Mouse (Mus musculus) yolk sac, embryonic 10.5 days (tissue): Measurements from ENCODE around the gene Lax1.
A peak's percentile ranks its signal among the peaks of the same experiment; 100 is the strongest.
"Not testable (repeated sequence)": the region's sequence is repeated elsewhere in the genome, so short reads cannot be mapped to it uniquely, and the experiment has no call there.

Experiments used
- DNase-seq: peaks from one replicate; pipeline ENCODE4 v3.0.0-alpha.2; 2017; ENCODE audit warnings: low spot score

The Lax1 gene

DNA sequence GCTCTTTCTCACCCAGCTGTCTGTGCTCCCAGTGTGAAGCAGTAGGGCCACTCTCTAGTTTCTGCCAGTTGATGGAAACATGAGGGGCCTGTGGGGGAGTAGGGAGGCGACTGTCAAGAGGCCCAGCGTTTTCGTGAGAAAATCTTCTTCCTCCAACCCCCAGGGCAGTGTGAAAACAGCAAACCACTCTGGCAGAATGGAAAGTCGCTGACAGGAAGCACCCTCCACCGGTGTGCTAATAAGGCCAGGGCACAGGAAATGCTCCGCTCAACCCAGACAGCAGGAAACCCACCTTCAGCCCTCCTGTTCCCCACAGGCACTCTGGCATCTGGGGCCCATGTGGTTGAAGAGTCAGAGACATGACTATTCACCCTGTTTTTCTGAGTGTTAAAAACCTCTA is at the start of gene Lax1:
Gene Lax1 (minus strand): TSS at position 212 of the 400 bp plus-strand sequence.
- no peak for DNase-seq

DNA sequence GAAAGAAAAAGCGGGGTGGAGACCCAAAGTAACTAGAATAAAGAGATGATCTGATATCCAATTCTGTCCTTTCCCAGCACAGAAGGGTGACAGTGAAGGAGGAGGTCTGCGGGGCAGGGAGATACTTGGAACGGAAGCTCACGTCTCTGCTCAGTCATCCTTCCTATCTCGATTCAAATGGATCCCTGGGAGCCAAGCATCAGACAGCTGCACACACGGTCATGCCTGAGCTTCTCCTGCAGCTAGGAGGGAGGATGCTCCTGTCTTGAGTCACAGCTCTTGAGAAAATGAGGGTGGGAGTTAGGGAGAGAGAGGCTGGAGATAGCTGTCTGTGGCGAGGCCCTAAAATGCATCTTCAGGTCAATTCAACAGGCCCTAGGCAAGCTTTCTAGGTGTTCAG is 46.8 kb upstream of the Lax1 start:
- no peak for DNase-seq

DNA sequence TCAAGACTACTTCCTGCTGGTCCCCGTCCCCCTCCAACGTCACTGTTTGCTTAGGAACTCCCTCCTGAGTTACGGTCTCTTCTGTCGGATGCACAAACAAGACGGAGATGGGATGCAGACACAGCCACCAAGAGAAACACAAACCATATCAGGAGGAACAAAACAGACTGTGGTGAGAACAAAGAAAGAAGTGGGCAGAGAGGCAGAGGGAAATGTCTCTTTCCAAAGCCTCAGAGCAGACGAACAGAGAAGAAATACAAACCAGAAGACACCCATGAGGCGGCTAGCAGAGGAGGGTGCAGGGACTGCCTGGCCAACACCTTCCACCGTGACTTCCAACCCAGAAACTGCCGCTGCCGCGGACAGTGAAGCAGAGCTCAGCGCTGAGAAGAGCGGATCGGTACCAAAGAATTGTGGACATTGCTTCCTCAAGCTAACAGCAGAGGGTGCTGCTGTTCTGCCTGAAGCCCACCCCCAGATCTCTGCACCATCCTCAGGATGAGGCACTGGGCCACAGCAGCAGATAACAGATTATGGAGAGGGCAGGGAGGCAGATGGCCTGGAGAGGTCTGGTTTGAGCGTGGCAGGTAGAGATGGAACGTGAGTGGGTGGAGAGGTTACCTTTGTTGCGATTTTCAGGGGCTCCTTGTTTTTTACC is 46.2 kb upstream of the Lax1 start:
- peak; percentile 53 for DNase-seq

DNA sequence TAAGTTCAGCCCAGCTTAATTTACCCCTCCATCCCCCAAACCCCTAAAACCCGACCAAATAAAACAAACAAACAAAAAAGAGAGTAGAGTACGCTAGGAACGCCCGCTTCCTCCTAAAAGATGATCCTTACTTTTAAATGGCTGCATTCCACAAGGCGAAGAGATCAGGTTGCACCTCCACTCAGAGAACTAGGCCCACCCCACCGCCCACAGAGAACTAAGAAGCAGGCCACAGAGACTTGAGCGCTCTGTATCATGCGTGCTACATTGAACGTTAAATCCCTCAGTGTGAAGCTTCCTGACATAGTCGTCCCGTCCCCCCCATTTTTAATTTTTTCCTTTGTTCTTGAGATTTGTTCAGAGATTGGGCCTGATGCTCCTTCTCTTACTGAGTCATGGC is 42.9 kb upstream of the Lax1 start:
- DNase-seq: no peak

DNA sequence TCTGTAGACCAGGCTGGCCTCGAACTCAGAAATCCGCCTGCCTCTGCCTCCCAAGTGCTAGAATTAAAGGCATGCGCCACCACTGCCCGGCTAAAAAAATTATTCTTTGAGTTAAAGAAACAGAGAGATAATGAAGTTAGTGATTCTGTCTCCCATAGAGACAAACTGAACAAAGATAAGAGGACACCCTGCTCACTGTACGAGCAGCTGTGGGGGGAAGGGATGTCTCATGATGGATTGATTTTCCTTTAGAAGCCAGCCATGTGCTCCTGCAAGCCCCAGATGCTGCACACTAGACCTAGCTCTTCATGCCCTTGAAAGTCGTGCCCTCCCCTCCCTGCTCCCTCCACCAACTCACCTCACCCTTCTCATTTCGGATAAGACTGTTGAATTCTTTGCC is 38.4 kb upstream of the Lax1 start:
- no peak for DNase-seq

DNA sequence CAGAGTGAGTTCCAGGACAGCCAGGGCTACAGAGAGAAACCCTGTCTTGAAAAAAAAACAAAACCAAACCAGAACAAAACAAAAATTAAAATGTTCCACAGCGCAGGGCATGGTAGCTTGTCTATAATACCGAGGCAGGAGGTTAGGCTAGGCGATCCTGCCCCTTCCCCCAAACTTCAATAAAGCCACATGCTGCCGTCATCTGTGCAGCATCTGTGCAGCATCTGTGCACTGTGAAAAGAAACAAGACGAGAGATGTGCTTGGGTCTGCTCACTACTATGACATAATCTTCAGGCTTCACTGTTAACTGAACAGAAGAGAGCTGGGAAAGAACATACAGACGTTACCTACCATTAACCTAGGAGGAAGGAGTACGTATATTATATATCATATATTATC is 30.4 kb upstream of the Lax1 start:
- DNase-seq: no peak

DNA sequence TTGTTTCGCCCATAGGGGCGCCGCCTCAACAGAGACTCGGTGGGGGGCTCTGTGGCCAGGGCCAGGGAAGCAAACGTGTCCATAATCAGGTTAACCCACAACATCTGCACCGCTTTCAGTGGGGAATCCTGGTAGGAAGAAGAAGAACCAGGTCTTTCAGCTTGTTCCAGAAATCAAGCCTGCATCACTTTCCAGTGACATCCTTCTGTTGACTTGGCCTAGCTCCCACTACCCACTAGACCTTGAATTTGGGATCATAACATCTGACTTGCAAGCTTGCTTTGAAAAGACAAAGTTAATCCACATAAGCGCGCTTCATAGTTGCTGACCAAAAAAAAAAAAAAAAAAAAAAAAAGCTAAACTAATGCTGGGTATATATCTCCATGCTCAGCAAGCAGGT is 28.9 kb upstream of the Lax1 start:
- DNase-seq: no peak

DNA sequence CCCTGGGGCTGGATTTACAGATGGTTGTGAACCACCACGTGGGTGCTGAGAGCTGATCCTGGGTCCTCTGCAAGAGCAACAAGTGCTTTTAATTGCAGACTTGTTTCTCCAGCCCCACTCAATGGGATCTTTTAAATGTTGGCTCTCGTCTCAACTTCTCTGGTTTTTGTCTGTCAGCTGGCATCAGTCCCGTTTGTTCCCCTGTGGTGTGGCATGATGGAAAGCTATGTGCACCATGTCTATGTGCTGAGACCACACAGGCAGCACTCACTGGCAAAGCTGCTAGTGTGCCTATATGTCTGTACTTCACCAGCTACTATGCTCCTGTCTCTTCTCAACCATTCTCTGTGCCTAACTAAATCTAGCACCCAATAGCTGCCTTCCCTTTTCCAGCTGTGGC is 28.4 kb upstream of the Lax1 start:
- DNase-seq: no peak

DNA sequence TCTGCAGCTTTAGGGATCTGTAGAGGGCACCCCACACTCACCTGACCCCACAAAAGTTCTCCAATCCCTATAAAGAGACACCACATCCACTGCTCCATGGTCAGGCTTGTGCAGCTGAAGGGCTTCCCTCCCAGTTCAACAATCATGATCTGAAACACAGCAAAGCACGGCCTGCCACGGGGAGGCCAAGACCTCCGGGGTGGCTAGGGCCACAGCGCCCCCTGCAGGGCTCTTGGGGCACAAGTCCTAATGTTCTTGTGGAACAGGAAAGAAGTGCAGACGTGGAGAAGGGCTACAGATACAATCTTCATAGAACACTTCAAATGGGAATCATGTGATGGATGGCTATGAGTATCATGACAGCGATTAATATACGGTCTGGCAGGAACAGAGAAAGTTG is 26.6 kb upstream of the Lax1 start:
- DNase-seq: peak; percentile 32

DNA sequence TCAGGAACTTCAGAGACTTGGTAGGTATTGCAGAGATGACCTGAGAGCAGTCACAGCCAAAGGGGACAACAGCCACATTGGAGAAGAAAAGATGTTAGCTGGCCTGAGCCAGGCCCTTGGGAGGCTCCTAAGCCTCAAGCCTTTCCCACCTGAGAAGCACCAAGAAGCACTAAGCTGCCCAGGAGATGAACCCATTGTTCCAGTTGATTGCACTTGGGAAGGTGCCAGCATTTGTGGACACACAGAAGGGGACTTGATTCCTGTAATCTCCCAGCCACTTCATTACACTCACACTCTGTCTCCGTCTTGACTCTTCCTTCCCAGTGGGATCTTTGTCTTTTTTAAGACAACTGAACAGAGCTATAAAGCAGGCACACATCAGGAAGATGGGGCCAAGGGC is 25.3 kb upstream of the Lax1 start:
- DNase-seq: no peak

DNA sequence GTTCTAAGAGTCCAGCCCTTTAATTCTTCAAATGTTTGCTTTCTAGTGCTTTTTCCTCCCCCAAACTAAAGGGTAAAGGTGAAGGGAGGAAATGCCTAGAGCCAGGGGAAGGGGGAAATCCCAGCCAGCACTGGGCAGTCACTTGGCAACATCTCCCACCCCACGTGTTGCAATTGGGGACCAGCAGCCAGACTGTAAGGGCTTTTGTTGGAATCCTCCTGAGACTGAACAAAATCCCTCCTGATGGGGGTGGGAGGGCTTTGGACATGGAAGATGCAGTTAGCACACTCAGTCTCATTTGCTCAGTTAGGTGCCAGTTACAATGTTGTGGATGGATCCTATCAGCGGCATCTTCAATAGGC is 23.1 kb upstream of the Lax1 start:
- DNase-seq: no peak

DNA sequence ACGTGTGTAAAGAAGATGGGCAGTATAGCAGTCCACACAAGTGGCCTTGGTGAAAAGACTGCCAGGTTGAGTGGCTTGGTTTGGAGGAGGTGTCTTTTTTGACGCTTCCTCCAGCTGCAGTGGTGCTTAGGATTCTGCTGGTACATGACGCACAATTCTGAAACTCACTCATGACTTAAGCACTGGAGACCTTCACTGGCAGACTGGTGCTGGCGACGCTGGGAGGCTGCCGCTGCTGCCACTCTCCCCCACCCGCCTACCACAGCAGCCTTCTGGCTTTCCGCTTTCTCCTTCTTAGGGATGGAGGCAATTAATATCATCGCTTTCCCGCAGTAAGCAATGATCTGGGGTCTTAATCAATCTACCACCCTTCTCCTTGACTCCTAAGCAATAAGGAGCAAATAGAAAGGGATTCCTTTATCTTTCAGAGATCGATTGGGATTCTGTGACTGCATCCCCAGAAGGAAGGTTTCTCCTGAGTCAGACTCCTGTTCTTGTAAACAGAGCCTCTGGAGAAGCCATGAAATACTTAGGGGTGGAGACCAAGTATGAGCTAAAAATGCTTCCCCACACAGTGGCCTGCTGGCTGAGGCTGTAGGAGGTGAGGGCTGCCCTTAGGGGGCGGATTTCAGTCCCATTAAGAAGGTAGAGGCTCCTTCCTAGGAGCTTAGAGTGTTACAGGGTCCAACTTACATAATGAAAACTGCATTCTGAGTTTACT is 22.5 kb upstream of the Lax1 start:
- peak; percentile 26 for DNase-seq

DNA sequence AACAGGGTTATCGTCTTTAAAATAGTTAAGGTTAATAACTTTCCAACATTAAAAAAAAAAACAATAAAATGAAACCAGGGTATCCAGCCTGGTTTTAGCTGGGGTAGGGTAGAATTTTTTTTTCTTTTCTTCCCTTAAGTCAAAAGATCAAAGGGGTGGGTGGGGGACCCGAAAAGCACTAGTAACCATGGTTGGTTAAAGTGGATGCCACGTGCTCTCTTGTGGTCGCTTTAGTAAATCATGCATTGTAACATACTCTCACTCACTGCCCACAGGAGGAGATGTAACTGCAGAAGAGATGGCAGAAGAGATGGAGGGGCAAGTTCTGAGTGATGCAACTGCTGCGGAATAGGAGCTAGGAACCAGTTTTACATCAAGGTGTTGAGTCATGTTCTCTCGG is 21.5 kb upstream of the Lax1 start:
- DNase-seq: no peak

DNA sequence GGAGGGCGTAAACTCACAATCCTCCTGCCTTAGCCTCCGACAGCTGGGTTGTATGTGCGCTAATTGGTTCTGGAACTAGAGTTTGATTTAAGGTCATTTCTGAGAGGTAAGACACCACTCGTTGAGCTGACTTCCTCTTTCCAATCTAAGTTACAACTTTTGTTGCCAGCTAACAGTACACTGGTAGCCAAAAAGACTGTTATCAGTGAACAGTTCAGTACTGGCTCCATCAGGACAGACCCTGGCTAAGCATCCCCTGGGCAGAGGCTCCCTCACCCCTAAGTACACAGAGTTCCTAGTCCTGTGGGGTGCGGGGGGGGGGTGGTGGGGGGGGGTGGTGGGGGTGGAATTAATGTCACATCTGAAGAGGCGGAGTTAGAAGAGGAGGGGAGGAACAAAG is 21.0 kb upstream of the Lax1 start:
- DNase-seq: no peak

DNA sequence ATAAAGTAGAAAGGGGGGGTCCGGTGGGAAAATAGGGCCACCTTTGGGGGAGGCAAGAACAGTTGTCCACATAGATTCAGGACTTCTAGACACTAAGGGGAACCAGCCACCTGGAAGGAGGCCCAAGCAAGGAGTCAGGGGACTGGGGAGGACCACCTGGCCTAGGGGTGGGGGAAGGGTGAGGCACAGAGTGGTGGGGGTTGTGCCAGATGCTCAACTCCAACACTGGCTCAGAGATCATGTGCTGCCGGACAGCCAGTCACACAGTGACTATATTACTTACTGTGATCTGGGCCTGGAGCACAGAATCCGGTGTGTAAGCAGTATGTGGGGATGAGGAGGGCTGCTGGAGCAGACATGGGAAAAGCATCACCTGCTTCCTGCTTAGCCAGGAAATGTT is 19.4 kb upstream of the Lax1 start:
- DNase-seq: no peak

DNA sequence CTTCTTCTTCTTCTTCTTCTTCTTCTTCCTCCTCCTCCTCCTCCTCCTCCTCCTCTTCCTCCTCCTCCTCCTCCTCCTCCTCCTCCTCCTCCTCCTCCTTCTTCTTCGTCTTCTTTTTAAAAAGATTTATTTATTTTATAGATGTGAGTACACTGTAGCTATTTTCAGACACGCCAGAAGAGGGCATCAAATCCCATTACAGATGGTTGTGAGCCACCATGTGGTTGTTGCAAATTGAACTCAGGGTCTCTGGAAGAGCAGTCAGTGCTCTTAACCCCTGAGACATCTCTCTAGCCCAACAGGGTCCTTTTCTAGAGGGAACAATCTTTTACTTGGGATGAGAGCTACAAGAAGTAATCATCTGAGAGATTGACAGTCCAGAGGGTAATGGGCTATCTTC is 11.9 kb upstream of the Lax1 start:
- DNase-seq: not testable (repeated sequence)

DNA sequence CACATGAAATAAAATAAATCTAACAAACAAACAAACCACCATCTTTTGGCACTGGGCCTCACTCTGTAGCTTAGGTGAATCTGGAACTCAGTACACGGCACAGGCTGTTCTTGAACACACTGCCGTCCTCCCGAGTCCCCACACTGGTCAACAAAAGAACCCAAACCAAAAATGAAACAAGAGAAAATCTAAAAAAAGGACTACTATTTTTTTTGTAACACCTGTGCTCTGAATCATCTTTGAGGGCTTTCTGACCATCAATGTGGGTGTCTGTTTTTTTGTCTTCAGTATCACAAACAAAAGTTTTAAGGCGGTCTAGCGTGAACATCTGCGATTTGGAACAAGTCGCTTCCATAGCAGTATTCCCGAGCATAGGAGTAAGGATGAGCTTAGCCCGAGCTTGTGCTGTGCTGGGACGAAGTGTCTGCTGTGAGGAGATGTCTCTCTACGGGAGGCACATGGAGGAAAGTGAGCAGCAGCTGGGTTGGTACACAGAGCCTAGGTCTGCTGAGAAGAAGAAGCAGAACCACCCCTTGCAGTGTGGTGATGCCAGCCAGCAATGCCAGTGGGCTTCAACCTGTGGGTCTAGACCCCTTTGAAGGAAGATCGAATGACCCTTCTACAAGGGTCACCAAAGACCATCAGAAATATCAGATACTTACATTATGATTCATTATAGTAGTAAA is 8.2 kb upstream of the Lax1 start:
- DNase-seq: no peak

DNA sequence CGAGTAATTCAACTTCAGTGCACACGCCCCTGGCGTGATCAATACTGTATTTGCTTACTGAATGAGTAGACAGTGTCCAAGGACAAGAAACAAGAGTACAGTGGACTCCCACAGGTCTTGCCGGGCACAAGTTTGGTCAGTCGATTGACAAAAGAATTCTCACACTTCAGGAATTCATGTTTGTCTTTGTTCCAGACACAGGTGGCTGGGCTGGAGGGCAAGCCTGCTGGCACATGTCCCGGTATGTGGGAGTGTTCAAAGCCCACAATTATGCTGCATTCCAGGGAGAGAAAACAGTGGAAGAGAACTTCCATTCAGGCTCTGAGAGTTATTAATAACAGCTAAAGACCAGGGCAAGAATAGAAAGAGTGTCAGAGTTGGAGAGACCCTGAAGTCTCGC is 6.0 kb upstream of the Lax1 start:
- no peak for DNase-seq

DNA sequence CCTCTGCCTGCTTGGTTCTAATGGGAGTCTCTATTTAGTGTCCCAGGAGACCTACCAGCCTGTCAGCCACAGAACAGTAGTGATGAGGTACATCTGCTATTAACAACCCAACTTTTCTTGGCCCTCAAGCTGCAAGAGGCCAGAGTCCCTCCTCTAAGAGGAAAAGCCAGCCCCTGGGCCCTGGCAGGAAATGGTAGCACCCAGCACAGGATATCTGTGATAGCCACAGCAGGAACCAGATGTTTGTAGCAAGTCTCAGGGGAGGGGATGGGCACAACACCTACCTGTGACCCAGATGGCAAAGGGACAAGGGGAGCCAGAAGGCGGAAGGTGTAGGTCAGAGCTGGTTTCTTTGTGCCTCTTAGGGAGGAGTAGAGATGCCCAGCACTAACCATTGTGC is 5.0 kb upstream of the Lax1 start:
- no peak for DNase-seq

DNA sequence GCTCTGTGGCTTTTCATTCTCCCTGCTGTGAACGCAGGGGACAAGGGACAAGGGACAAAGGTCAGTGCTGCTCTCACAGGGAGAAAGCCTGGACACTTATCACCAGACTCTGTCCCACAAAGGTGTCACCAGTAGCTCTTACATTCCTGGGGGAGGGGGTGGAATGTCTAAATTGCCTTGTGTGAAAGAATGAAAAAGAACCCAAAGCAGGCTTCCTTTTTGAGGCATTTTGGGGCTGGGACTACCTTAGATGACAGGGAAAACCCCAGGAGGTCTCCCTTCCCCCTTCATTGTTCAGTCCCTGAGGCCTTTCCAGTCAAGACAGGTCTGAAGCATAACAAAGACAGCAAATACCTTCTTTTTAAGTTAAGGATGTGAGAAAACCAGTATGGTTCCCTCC is 4.4 kb upstream of the Lax1 start:
- peak; percentile 84 for DNase-seq

DNA sequence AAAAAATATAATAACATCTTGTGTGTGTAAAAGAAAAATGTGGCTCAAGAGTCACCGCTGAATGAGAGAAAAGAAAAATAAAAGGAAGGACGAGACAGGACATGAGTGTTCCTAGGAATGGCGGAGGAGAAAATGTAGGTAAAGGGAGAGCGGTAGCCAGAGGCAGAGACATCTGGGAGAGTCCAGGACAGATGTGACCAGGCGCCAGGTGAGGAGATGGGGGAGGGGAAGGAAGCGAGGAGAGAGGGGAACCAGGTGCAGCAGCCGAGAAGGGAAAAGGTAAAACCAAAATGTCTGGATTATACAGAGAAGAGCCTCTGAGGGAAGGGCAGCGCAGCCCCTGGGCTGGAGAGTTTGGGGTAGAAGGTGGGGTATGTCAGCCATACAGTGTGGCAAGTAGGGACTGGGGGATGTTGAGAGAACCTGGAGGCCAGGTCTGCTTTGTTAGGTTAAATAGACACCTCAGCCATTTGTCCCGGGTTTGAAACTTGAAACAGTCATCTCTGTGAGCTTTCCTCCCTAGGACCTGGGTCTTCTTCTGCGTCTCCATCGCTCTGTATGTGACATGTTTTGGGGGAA is 3.7 kb upstream of the Lax1 start:
- no peak for DNase-seq

DNA sequence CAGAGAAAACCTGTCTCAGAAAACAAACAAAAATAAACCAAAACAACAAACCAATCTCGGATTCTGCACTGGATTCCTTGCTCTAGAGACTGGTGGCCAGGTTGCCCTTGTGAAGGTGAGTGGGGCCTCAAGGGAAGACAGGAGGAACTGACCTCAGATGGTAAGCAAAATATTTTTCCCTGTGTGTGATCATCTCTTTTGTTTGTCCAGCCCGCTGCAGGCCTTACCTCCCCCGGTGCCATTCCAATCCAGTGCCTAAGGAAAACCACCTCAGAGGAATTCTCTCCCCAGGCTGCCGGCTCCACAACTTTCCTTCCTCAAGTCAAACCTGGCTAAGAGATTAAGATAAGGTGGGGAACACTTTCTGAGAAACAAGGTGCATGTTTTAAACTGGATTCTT is 2.3 kb upstream of the Lax1 start:
- DNase-seq: no peak

DNA sequence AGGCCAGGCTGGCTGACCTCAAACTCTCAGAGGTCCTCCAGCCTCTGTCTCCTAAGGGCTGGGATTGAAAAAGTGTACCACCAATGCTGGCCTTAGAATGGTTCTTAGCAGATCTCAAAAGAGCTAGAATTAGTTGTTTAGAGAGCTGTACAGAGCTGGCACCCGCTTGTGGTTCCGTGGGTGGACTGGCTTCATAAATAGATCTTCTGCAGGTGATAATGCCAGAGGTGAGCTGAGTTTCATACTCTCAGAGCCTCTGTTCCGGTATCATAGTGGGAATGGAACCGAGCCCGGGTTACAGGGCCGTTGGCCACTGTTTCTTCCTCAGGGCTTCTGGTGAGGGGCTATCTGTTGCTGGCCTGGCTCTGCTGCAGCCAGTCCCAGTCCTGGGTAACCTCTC is 1.1 kb upstream of the Lax1 start:
- DNase-seq: no peak
